Mouse (Mus musculus) thymus, adult 18-20 months (tissue): ENCODE measurements around the gene Wbp4.
"Not testable (repeated sequence)": the region's sequence is repeated elsewhere in the genome, so short reads cannot be mapped to it uniquely, and the experiment has no call there.

ENCODE experiments used
- DNase-seq, 2 experiments: peaks; one replicate each; pipeline ENCODE4 v3.0.0; 2022; ENCODE audit warnings: mixed read lengths in 2 of 2

The Wbp4 gene

GRCm38 (mm10) chr14:79506207-79506606 is 24.9 kb upstream of the Wbp4 start:
- DNase-seq: no peak

GRCm38 (mm10) chr14:79504246-79505006 is 23.1 kb upstream of the Wbp4 start:
- DNase-seq: no peak

GRCm38 (mm10) chr14:79503371-79504075 is 22.2 kb upstream of the Wbp4 start:
- no peak for DNase-seq

GRCm38 (mm10) chr14:79500756-79501155 is 19.4 kb upstream of the Wbp4 start:
- DNase-seq: no peak

- DNase-seq: no peak
These were observed 18.0 kb upstream of the Wbp4 start for GRCm38 (mm10) chr14:79499326-79499725.

- DNase-seq: no peak
These were observed 13.0 kb upstream of the Wbp4 start for GRCm38 (mm10) chr14:79494349-79494748.

- DNase-seq: no peak
These were observed 8.9 kb upstream of the Wbp4 start for GRCm38 (mm10) chr14:79490246-79490645.

GRCm38 (mm10) chr14:79489150-79489549 is 7.8 kb upstream of the Wbp4 start:
- DNase-seq: no peak

GRCm38 (mm10) chr14:79488531-79488930 is 7.2 kb upstream of the Wbp4 start:
- no peak for DNase-seq

GRCm38 (mm10) chr14:79486993-79487731 is 5.8 kb upstream of the Wbp4 start:
- no peak for DNase-seq

- no peak for DNase-seq
These were observed 5.3 kb upstream of the Wbp4 start for GRCm38 (mm10) chr14:79486617-79486992.

GRCm38 (mm10) chr14:79483611-79484120 is 2.3 kb upstream of the Wbp4 start:
- DNase-seq: no peak

GRCm38 (mm10) chr14:79482747-79483355 is 1.5 kb upstream of the Wbp4 start:
- no peak for DNase-seq

GRCm38 (mm10) chr14:79482251-79482661 is 936 bp upstream of the Wbp4 start:
- DNase-seq: no peak

- peak; percentile 87 to 90 for DNase-seq
These were observed 539 bp downstream of the Wbp4 start, which contains the start of gene Elf1 for GRCm38 (mm10) chr14:79480624-79481338. Gene Elf1, plus strand, starts transcription at chr14:79481194.

GRCm38 (mm10) chr14:79473384-79473783 is 7.9 kb downstream of the Wbp4 start:
- DNase-seq: no peak

- no peak for DNase-seq
These were observed 13.7 kb downstream of the Wbp4 start for GRCm38 (mm10) chr14:79467621-79468020.

- DNase-seq: no peak
These were observed 15.7 kb downstream of the Wbp4 start for GRCm38 (mm10) chr14:79465623-79466022.

- no peak for DNase-seq
These were observed 20.3 kb downstream of the Wbp4 start for GRCm38 (mm10) chr14:79460988-79461387.

GRCm38 (mm10) chr14:79460401-79460800 is 20.9 kb downstream of the Wbp4 start:
- no peak for DNase-seq

- not testable (repeated sequence) for DNase-seq
These were observed 28.8 kb downstream of the Wbp4 start for GRCm38 (mm10) chr14:79452591-79452934.
